Mouse (Mus musculus): Measurements from ENCODE around the gene H2-M11.

The H2-M11 gene

DNA sequence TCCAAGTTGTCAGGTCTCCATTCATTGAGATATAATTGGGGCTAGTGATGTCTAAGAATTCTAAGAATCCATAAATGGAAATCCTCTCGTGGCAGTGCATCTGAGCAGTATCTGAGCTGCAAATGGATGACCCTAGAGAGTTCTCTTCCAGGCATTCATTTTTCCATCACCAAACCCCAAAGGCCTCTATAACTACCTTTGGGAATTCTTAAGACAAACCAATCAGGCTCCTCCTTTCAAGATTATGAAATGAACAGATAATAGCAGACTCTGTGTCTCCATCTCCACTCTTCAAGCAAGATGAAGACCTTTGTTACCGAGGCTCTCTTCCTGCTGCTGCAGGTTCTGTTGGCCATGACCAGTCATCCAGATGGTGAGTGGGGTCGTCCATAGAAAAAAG is at the start of gene H2-M11:
Gene H2-M11, plus strand, starts transcription at position 301 of the 400 bp plus-strand sequence.
- DNase-seq (ENCODE audit: low spot score), result no peak

DNA sequence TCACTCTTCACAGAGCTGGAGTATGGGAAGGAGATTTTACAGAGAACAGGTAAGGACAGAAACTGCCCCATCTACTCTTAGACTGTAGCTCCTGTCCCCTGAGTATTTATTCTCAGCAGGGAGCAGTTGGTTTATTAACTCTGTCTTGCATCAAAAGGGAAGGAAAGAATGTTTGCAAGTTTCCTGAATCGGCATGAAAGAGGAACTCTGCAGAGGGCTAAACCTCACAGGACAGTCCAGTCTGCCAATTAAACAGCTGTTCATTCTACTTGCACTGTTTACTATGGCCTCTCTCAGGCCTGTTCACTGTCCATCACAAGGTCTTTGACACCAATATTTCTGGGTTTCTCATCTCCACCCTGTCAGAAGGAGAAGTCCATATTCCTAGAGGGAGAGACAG is 46.4 kb upstream of the H2-M11 start:
- no peak for DNase-seq (ENCODE audit: low spot score)

DNA sequence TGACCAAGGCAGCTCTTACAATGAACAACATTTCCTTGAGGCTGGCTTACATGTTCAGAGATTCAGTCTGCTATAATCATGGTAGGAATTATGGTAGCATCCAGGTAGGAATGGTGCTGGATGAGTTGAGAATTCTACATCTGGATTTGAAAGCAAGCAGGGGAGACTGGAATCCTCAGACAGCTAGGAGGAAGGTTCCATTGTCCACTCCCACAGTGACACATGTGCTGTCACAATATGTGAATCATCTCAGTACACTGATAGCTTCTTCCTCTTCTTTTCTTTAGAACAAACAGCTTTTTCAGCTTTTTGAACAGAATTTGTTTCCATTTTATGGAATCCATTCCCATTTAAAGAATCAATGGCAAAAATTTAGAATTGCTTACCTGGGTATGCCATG is 43.0 kb upstream of the H2-M11 start:
- DNase-seq (ENCODE audit: low spot score), result no peak
